Mouse (Mus musculus): Measurements from ENCODE around the gene Pigo.
A peak's percentile ranks its signal among the peaks of the same experiment; 100 is the strongest.

Gene Pigo

GRCm38 (mm10) chr4:43025084-43025960 lies at the start of gene Pigo:
Gene Pigo (minus strand): TSS chr4:43025819.
- peak; percentile 88 for DNase-seq (ENCODE audit: low read depth)

- DNase-seq (ENCODE audit: low read depth), result no peak
Observed at GRCm38 (mm10) chr4:43074923-43075322, 49.3 kb upstream of the Pigo start.

- DNase-seq (ENCODE audit: low read depth), result no peak
Observed at GRCm38 (mm10) chr4:43065471-43065870, 39.9 kb upstream of the Pigo start.

GRCm38 (mm10) chr4:43060286-43060685 lies 34.7 kb upstream of the Pigo start:
- DNase-seq (ENCODE audit: low read depth), result no peak

GRCm38 (mm10) chr4:43059697-43060096 lies 34.1 kb upstream of the Pigo start:
- DNase-seq (ENCODE audit: low read depth), result no peak

- DNase-seq (ENCODE audit: low read depth), result no peak
Observed at GRCm38 (mm10) chr4:43058753-43059654, 33.4 kb upstream of the Pigo start, which contains the start of gene Unc13b. Gene Unc13b (plus strand): TSS chr4:43058953.

- no peak for DNase-seq (ENCODE audit: low read depth)
Observed at GRCm38 (mm10) chr4:43058392-43058752, 32.8 kb upstream of the Pigo start.

- no peak for DNase-seq (ENCODE audit: low read depth)
Observed at GRCm38 (mm10) chr4:43057654-43058053, 32.0 kb upstream of the Pigo start.

- no peak for DNase-seq (ENCODE audit: low read depth)
Observed at GRCm38 (mm10) chr4:43052627-43053026, 27.0 kb upstream of the Pigo start.

GRCm38 (mm10) chr4:43047231-43047630 lies 21.6 kb upstream of the Pigo start:
- no peak for DNase-seq (ENCODE audit: low read depth)

GRCm38 (mm10) chr4:43046607-43047006 lies 21.0 kb upstream of the Pigo start:
- no peak for DNase-seq (ENCODE audit: low read depth)

- DNase-seq (ENCODE audit: low read depth), result peak; percentile 91
Observed at GRCm38 (mm10) chr4:43045659-43046302, 20.2 kb upstream of the Pigo start, which contains the start of gene Fam214b. Gene Fam214b (minus strand): TSS chr4:43046220.

- DNase-seq (ENCODE audit: low read depth), result no peak
Observed at GRCm38 (mm10) chr4:43045285-43045658, 19.7 kb upstream of the Pigo start.

GRCm38 (mm10) chr4:43044673-43045072 lies 19.1 kb upstream of the Pigo start:
- no peak for DNase-seq (ENCODE audit: low read depth)

GRCm38 (mm10) chr4:43043644-43044357 lies 18.2 kb upstream of the Pigo start:
- DNase-seq (ENCODE audit: low read depth), result no peak

- no peak for DNase-seq (ENCODE audit: low read depth)
Observed at GRCm38 (mm10) chr4:43040881-43041547, 15.4 kb upstream of the Pigo start.

GRCm38 (mm10) chr4:43040114-43040572 lies 14.5 kb upstream of the Pigo start:
- peak; percentile 94 for DNase-seq (ENCODE audit: low read depth)

GRCm38 (mm10) chr4:43039609-43040008 lies 14.0 kb upstream of the Pigo start:
- no peak for DNase-seq (ENCODE audit: low read depth)

- DNase-seq (ENCODE audit: low read depth), result no peak
Observed at GRCm38 (mm10) chr4:43038567-43039495, 13.2 kb upstream of the Pigo start.

Measured in fibroblast of lung, adult 2 months (primary cell).